Mouse (Mus musculus): ENCODE measurements at regions not wholly inside any gene's neighbourhood (a gene's known extent, or its start where the extent isn't known, plus 50 kb on each side); places are given as distances from the start of the nearest gene placed in this dataset.

GRCm38 (mm10) chr2:101364256-101364655 is 260.3 kb upstream of the Rag2 start:
- intact Hi-C loops (cut with DNase I) = no loop called here

DNA sequence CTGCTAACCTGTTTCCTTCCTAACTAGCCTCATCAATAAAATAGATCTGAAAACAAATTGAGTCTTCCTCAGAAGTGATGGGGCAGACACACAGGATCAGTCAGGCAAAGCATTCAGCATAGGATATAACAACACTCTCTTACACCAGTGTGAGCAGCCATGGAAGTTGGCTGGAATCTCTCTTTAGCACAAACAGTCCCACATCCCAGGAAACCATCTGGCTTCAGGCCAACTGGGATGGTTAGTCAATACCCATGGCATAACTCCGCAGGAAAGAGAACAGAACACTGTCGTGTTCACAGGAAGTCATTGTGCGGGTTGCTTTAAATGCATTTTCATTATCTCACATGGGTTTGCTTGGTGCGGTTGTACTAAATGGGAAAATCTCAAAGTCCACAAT is 256.2 kb upstream of the Rag2 start:
- intact Hi-C loops (cut with DNase I) = no loop called here

DNA sequence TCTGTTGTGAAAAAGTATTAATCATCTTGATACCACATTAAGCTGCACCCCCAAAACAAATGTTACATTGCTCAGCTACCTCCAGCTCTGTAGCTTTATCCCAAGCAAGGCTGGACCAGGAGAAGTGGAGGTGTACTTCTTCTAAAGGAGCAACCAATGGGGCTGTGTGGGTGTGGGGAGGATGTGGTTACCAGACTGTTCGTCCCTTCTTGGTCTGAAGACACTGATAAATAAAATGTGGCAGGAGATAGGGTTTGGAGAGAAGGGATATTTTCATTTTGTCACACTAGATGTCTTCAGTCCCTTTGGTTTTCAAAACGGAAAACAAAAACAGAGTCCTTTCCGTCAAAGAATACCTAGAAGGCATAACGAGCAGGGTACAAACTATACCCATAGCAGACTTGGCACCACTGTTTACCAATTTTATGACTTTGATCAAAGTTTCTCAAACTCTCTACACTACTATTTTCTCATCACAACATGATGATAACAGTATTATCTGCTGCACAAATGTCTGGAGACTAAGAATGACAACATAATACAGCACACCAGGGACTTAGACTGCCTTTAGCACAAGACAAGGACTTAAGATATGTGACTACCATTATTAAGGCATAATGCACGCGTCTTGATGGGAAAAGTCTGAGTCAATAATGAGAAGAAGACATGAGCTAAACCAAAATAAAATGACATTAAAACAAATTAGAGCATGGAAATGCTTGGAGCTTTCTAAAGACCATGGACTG is 253.4 kb upstream of the Rag2 start:
- intact Hi-C loops (cut with DNase I) = no loop called here

DNA sequence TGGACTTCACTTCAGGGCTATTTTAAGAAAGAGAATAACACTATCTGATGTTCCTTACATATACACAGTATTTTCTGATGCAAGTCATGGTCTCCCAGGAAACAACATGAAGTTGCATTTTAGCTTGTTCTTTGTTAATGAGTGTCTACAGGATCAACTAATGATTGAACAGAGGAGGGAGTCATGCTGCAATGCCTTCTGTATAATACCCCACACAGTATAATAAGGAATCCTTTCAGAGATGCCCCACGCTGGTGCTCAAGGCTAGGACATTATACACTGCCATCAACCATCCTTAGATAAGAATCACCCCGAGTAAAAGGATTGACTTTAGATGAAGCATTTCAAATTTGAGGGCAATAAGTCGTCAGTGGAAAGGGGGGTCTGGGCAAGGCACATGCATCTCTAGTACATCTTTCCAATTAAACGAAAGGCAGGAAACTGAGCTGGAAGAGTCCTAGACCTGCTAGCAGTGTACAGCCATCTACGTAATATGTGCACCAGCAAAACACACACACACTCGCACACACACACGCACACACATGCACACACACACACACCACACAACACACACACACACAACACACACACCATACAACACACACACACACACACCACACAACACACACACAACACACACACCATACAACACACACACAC is 252.6 kb upstream of the Rag2 start:
- intact Hi-C loops (cut with DNase I) = no loop called here

DNA sequence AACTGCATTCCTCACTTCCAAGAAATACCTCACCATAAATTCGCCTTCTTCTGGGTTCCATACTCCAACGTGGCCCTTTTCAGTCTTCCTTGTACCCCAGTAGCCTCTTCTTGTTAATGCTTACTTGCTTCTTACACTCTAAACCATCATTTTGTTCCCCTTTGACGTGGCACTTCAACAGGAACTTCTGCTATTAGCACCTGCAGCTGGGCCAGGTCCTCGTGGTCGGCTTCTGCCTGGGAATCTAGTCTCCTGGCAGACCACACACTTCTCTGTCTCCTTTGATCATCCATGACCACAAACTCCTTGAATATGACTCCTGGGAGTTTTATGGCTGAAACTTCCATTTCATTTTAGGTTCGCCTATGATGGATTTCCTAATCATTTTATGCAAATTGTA is 243.9 kb upstream of the Rag2 start:
- intact Hi-C loops (cut with DNase I) = no loop called here

GRCm38 (mm10) chr2:101415002-101415401 is 209.5 kb upstream of the Rag2 start:
- intact Hi-C loops (cut with DNase I) = no loop called here

DNA sequence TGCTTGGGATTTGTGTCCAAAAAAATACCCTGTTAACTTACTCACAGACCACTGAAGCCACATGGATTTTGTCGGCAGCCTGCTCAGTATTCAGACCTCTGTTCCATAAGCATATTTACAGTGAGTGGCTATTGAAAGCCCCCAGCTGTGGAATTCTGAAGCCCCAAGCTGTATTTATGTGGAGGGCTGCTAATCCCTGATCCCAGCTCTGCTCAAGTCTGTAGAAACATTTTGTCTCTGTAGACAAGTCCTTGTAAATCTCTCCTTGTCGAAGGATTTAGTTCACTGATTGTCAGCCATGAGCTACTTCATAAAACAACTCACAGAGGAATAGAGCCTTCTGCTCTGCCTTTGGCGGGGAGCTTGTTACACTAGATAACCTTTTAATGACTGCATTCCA is 207.8 kb upstream of the Rag2 start:
- intact Hi-C loops (cut with DNase I) = no loop called here

DNA sequence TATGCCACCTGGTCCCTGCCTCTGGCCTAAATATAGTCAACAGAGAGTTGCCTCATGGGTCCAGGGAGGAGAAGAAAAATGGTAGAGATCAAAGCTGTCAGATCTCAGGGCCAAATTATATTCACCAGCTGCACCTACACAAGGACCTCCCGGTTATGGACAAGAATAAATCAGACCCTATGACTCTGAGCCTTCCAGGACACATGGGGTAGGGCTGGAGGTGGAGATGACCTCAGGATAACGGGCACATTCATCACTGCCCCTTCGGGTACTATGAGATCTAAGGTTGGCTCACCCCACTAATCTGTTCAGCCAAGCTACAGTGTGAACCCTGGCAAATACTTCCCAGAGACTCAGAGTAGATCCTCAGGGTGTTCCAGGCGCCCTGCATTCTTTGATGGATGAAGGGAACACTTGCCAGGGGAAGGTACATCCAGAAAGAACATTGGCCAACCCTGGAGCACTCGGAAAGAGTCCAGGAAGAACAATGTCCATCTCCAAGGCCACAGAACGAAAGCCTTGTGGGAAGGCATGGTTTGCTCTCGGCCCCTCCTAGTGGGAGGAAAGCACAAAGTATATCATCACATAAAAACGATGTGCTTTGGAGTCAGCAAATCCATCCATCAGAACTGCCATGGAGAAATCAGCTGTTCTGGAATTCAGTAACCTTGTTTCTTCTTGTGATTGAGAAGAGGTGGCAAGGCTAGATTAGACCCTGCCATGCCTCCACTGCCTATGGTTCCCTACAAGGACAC is 191.2 kb upstream of the Rag2 start:
- intact Hi-C loops (cut with DNase I) = no loop called here

DNA sequence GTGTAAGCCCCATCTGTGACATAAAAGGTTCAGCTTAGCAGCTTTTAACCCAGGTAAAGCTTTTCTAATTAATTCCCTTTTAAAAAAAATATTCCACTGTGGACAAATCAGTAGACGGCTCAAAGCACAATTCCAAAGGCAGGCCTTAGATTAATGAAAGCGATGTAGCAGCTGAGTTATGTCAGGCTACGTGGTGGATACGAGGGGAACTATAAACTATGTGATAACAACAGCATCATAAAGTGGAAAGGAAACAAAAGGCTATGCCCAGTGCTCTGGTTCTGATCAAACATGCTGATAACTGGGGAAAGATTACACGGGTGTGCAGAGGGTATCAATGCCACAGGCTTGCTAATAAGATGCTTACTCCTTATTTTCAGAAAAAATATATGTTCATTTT is 184.3 kb upstream of the Rag2 start:
- intact Hi-C loops (cut with DNase I) = no loop called here

DNA sequence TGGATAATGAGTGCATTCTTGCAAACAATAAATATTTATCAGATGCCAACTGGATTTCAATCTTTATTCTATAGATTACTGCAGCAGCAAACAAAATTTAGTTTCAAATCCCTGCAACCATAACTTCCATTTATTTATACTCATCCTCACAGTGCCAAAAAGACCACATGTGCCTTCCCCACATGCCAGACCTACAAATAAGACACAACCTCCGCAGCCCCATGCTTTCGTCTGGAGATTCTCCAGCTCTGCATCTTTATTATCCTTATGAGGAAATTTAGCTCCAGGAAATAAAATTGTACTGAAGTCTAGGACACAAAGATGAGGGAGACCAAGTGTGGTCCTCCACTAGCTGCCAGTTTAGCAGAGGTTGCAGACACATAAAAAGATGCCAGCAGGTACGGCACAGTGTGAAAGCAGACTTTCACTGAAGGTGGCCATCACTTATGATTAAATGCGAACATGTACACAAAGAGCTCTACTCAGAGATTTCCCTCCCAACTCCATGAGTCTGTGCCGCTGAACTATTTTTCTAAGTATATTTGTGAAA is 183.4 kb upstream of the Rag2 start:
- intact Hi-C loops (cut with DNase I) = no loop called here

DNA sequence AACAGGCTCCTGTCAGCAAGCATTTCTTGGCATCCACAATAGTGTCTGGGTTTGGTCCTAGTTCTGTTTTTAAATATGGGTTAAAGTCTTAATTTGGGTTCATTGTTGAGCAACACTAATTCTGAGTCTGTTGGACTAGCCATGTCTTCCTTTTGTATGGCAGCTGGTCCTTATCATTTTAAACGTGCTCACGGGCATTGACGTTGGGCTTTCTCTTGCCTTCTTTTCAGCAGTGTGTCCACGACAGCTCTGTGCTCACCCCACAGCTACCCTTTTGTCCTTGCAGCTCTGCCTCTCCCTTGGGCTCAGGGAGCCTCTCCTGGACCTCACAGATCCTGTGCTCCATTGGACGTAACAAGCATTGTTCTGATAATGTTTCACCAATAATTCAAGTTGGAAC is 168.9 kb upstream of the Rag2 start:
- intact Hi-C loops (cut with DNase I) = no loop called here

- intact Hi-C loops (cut with DNase I) = no loop called here
Measured at GRCm38 (mm10) chr2:101458959-101459358, 165.6 kb upstream of the Rag2 start.

- intact Hi-C loops (cut with DNase I) = no loop called here
Measured at GRCm38 (mm10) chr2:101462450-101462849, 162.1 kb upstream of the Rag2 start.

- intact Hi-C loops (cut with DNase I) = no loop called here
Measured at GRCm38 (mm10) chr2:101464291-101465140, 160.0 kb upstream of the Rag2 start.

DNA sequence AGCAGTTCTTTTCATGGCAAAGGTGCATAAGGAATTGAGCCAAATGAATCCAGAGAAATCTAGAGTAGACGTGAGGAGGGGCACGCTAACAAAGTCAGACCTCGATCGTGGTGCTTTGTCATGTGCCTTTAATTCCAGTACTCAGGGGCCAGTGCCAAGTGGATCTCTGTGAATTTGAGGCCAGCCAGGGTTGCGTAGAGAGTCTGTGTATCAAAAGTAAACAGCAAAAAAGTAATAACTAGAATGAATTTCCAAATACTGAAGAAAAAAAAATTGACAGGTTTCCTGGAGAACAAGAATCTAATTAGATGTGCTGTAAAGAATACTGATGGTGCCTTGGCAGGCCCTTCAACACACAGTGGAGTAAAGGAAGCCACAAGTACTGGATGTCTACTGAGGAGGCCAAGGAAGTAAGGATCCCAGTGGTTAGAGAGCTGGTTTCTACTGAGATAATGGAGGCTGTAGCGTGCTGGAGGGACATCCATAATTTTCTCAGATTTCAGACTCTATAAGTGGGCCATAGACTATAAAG is 153.9 kb upstream of the Rag2 start:
- intact Hi-C loops (cut with DNase I) = loop anchor here (5.0 kb wide), 2 partner anchors 57 to 182 kb away; no protein-coding TSS in a partner anchor

DNA sequence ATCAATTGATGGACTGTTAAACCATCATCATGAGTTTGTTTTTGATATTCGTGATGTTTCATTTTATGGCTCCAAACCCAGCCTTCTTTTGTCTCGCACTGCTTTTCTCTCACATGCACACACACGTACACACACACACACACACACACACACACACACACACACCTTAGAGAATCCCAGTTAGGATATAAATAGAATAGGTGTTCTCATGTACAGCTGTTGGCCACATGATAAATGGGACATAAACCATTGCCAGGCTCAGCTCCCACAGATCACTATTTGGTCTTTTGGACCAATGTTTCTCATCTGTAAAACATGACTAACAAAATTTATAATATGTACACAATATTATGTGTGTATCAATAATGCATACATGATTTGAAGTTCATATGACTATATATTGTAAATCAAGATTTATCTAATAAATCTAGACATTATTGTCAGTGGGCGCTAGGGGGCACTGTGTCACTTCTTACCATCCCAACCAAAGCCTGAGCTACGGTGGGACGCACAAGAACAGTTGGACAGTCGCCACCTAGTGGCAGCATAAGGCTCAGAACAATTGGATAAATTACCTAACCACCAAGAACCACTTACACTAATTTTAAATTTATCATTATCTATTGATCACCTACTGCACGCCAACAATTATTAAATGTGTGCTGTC is 151.9 kb upstream of the Rag2 start:
- intact Hi-C loops (cut with DNase I) = loop anchor here (5.0 kb wide), 2 partner anchors 55 to 180 kb away; no protein-coding TSS in a partner anchor

DNA sequence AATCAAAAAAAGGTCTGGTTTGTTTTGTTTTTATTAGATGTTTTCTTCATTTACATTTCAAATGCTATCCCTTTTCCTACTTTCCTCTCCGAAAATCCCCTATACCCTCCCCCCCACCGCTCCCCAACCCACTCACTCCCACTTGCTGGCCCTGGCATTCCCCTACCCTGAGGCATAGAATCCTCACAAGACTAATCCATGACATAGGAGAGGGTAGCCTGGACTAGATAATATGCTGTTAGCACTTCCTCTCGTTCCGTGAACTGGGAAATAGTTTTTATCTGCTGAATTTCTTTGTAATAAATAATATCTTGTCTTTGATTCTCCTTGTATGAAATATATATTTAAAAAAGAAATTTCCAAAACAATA is 151.4 kb upstream of the Rag2 start:
- intact Hi-C loops (cut with DNase I) = loop anchor here (5.0 kb wide), 2 partner anchors 54 to 179 kb away; no protein-coding TSS in a partner anchor

- intact Hi-C loops (cut with DNase I) = no loop called here
Measured at GRCm38 (mm10) chr2:101476862-101477261, 147.7 kb upstream of the Rag2 start.

- intact Hi-C loops (cut with DNase I) = no loop called here
Measured at GRCm38 (mm10) chr2:101490207-101490606, 134.3 kb upstream of the Rag2 start.

- intact Hi-C loops (cut with DNase I) = no loop called here
Measured at GRCm38 (mm10) chr2:101491762-101492161, 132.8 kb upstream of the Rag2 start.

Data from adrenal gland (tissue).